Mouse (Mus musculus): ENCODE results near the gene Hamp. TPM values are rescaled to one million over a fixed set of nuclear protein-coding genes. Genes with fewer than 3 reads are reported as not detected.

Hamp gene
- polyA plus RNA-seq, 1 experiment = not detected

GRCm38 (mm10) chr7:30914732-30915131 is 29.1 kb downstream of the Hamp start, which contains the start of gene Mag:
Gene Mag, minus strand, starts transcription at chr7:30914873.
- no peaks in the 10 kb centered on the region for H3K4me1 ChIP-seq (ENCODE audit: control insufficient read depth, insufficient read depth, low read length)
- no peaks in the 10 kb centered on the region for H3K36me3 ChIP-seq (ENCODE audit: control insufficient read depth, insufficient read depth, low read length)
- no peak within 1 kb of the TSS for H3K4me3 ChIP-seq (ENCODE audit: control insufficient read depth, low read depth, low read length)
- no peak within 1 kb of the TSS for H3K27ac ChIP-seq (ENCODE audit: control insufficient read depth, insufficient read depth, low read depth, low read length)
- no peaks in the 10 kb centered on the region for H3K27me3 ChIP-seq (ENCODE audit: control insufficient read depth, insufficient read depth, low read length)
- no peak for TF ChIP-seq POLR2A (IDR thresholded peaks at IDR 0.05; ENCODE audit: control insufficient read depth, low read depth, low read length)
- no peak for TF ChIP-seq CTCF (IDR thresholded peaks at IDR 0.05; ENCODE audit: control insufficient read depth, insufficient read depth, insufficient replicate concordance, low read depth, low read length)

DNA sequence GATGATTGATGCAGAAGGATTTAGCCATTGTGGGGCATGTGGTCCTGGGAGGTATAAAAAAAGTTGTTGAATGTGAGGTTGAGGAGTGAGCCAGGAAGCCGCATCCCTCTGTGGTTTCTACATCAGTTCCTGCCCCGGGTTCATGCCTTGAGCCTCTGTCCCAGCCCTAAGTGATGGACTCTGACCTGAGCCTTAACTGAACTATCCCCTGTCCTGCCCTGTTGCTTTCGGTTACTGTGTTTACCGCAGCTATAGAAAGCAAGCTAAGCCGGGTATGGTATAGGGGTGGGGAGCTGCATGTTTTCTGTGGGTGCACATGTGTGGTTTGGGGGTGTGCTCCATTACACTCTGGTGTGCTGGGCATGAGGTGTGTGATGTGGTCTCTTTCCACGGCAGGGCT is 34.1 kb downstream of the Hamp start:
- H3K4me3 ChIP-seq (ENCODE audit: control insufficient read depth, low read depth, low read length) = no peak overlapping the region; the same call in 1 of the 2 replicates
- TF ChIP-seq CTCF (IDR thresholded peaks at IDR 0.05; ENCODE audit: control insufficient read depth, insufficient read depth, insufficient replicate concordance, low read depth, low read length) = no peak
- no peak for TF ChIP-seq POLR2A (IDR thresholded peaks at IDR 0.05; ENCODE audit: control insufficient read depth, low read depth, low read length)
- no peaks in the 10 kb centered on the region for H3K27me3 ChIP-seq (ENCODE audit: control insufficient read depth, insufficient read depth, low read length)
- no peaks in the 10 kb centered on the region for H3K36me3 ChIP-seq (ENCODE audit: control insufficient read depth, insufficient read depth, low read length)
- no peak overlapping the region for H3K27ac ChIP-seq (ENCODE audit: control insufficient read depth, insufficient read depth, low read depth, low read length)
- peaks cover 17% of the 10 kb centered on the region for H3K4me1 ChIP-seq (ENCODE audit: control insufficient read depth, insufficient read depth, low read length)

- H3K27me3 ChIP-seq (ENCODE audit: control insufficient read depth, insufficient read depth, low read length) = no peaks in the 10 kb centered on the region
- TF ChIP-seq CTCF (IDR thresholded peaks at IDR 0.05; ENCODE audit: control insufficient read depth, insufficient read depth, insufficient replicate concordance, low read depth, low read length) (no peak), POLR2A (IDR thresholded peaks at IDR 0.05; ENCODE audit: control insufficient read depth, low read depth, low read length) (no peak)
- H3K27ac ChIP-seq (ENCODE audit: control insufficient read depth, insufficient read depth, low read depth, low read length) = peak overlapping the region; percentile 32; the same call in 1 of the 2 replicates
- peaks cover 17% of the 10 kb centered on the region for H3K4me1 ChIP-seq (ENCODE audit: control insufficient read depth, insufficient read depth, low read length)
- H3K36me3 ChIP-seq (ENCODE audit: control insufficient read depth, insufficient read depth, low read length) = no peaks in the 10 kb centered on the region
- peak overlapping the region; percentile 85 for H3K4me3 ChIP-seq (ENCODE audit: control insufficient read depth, low read depth, low read length)
Measured at GRCm38 (mm10) chr7:30908992-30909431, 34.8 kb downstream of the Hamp start.

DNA sequence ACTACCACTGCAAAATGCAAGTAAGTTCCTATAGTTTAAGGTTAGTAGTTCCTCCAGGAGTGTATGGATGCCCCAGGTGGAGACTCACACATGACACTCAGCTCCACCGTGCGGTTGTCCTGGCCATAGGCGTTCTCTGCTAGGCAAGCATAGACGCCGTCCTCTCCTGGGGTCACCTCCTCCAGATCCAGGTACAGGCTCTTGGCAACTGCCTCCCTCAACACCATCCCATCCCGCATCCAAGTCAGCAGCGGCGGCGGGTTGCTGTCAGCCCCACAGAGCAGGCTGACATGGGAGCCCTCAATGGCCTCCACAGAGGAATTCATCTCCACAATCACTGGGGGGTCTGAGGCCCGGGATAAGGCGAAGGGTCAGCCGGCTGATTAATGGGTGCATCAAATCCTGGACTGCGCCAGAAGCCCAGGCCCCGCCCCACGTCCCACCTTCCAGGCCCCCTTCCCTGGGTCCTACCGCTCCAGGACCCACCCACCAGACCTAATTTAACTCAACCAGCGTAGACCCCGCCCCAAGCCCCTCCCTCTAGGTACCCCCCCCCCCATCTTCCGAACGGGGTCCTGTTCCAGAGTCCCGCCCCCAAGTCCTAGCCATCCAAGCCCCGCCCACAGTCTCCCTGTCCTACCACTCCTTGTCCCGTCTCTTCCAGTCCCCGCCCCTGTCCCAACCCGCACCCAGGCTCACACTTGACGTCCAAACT is 35.4 kb downstream of the Hamp start:
- no peaks in the 10 kb centered on the region for H3K36me3 ChIP-seq (ENCODE audit: control insufficient read depth, insufficient read depth, low read length)
- H3K27ac ChIP-seq (ENCODE audit: control insufficient read depth, insufficient read depth, low read depth, low read length) = peak overlapping the region; percentile 32; the same call in 1 of the 2 replicates
- H3K4me3 ChIP-seq (ENCODE audit: control insufficient read depth, low read depth, low read length) = peak overlapping the region; percentile 85
- peaks cover 17% of the 10 kb centered on the region for H3K4me1 ChIP-seq (ENCODE audit: control insufficient read depth, insufficient read depth, low read length)
- TF ChIP-seq POLR2A (IDR thresholded peaks at IDR 0.05; ENCODE audit: control insufficient read depth, low read depth, low read length) (no peak), CTCF (IDR thresholded peaks at IDR 0.05; ENCODE audit: control insufficient read depth, insufficient read depth, insufficient replicate concordance, low read depth, low read length) (no peak)
- H3K27me3 ChIP-seq (ENCODE audit: control insufficient read depth, insufficient read depth, low read length) = no peaks in the 10 kb centered on the region

- H3K36me3 ChIP-seq (ENCODE audit: control insufficient read depth, insufficient read depth, low read length) = no peaks in the 10 kb centered on the region
- no peak for TF ChIP-seq POLR2A (IDR thresholded peaks at IDR 0.05; ENCODE audit: control insufficient read depth, low read depth, low read length)
- TF ChIP-seq CTCF (IDR thresholded peaks at IDR 0.05; ENCODE audit: control insufficient read depth, insufficient read depth, insufficient replicate concordance, low read depth, low read length) = peak; percentile 25; the same call in 1 of the 2 replicates
- H3K4me3 ChIP-seq (ENCODE audit: control insufficient read depth, low read depth, low read length) = no peak overlapping the region
- no peak overlapping the region for H3K27ac ChIP-seq (ENCODE audit: control insufficient read depth, insufficient read depth, low read depth, low read length)
- H3K27me3 ChIP-seq (ENCODE audit: control insufficient read depth, insufficient read depth, low read length) = no peaks in the 10 kb centered on the region
- H3K4me1 ChIP-seq (ENCODE audit: control insufficient read depth, insufficient read depth, low read length) = peaks cover 13% of the 10 kb centered on the region
Measured at GRCm38 (mm10) chr7:30904042-30904441, 39.8 kb downstream of the Hamp start.

DNA sequence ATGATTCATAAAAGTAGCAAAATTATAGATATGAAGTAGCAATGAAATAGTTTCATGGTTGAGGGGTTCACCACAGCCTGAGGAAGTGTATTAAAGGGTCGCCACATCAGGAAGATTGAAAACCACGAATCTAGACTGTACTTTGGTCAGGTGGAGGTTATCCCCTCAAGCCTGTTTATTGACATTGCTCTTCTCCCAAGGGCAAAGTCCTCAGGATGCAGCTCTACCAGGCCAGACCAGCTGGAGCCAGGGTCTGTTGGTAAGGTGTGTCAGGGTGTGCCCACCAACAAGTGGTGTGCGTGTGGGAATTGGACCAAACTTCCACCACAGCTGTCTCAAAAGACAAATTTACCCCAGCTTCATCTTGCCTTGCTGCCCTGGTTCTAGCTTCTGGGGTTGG is 48.6 kb downstream of the Hamp start:
- H3K4me1 ChIP-seq (ENCODE audit: control insufficient read depth, insufficient read depth, low read length) = peaks cover 4% of the 10 kb centered on the region; the same call in 1 of the 2 replicates

GRCm38 (mm10) chr7:30892515-30892914 is 51.3 kb downstream of the Hamp start:
- Histone ChIP-seq H3K4me3 (ENCODE audit: control insufficient read depth, low read depth, low read length) (no peak overlapping the region), H3K4me1 (ENCODE audit: control insufficient read depth, insufficient read depth, low read length) (peaks cover 4% of the 10 kb centered on the region; the same call in 1 of the 2 replicates), H3K36me3 (ENCODE audit: control insufficient read depth, insufficient read depth, low read length) (no peaks in the 10 kb centered on the region), H3K27me3 (ENCODE audit: control insufficient read depth, insufficient read depth, low read length) (no peaks in the 10 kb centered on the region), H3K27ac (ENCODE audit: control insufficient read depth, insufficient read depth, low read depth, low read length) (no peak overlapping the region)
- TF ChIP-seq CTCF (IDR thresholded peaks at IDR 0.05; ENCODE audit: control insufficient read depth, insufficient read depth, insufficient replicate concordance, low read depth, low read length) (no peak), POLR2A (IDR thresholded peaks at IDR 0.05; ENCODE audit: control insufficient read depth, low read depth, low read length) (no peak)

More for the DNA sequence above, 48.6 kb downstream of the Hamp start:
- H3K4me3 ChIP-seq (ENCODE audit: control insufficient read depth, low read depth, low read length) = no peak overlapping the region
- H3K36me3 ChIP-seq (ENCODE audit: control insufficient read depth, insufficient read depth, low read length) = no peaks in the 10 kb centered on the region
- TF ChIP-seq CTCF (IDR thresholded peaks at IDR 0.05; ENCODE audit: control insufficient read depth, insufficient read depth, insufficient replicate concordance, low read depth, low read length) (no peak), POLR2A (IDR thresholded peaks at IDR 0.05; ENCODE audit: control insufficient read depth, low read depth, low read length) (no peak)
- no peaks in the 10 kb centered on the region for H3K27me3 ChIP-seq (ENCODE audit: control insufficient read depth, insufficient read depth, low read length)
- no peak overlapping the region for H3K27ac ChIP-seq (ENCODE audit: control insufficient read depth, insufficient read depth, low read depth, low read length)

Other genes starting within 250 kb of the Hamp start
- 88.8 and 103 TPM in 2 replicates for gene 2200002J24Rik, start 245.1 kb downstream of the Hamp start, polyA plus RNA-seq (2012; rRNA removed)
- gene Atp4a, start 231.8 kb downstream of the Hamp start, polyA plus RNA-seq (2012; rRNA removed) = 2.7 TPM in 2 replicates
- 161 and 171 TPM in 2 replicates for gene Tmem147, start 214.5 kb downstream of the Hamp start, polyA plus RNA-seq (2012; rRNA removed)
- 4,298 and 4,420 TPM in 2 replicates for gene Gapdhs, start 200.4 kb downstream of the Hamp start, polyA plus RNA-seq (2012; rRNA removed)
- gene Sbsn, start 192.6 kb downstream of the Hamp start, polyA plus RNA-seq (2012; rRNA removed) = 4.6 and 4.7 TPM in 2 replicates
- 7.1 and 9.2 TPM in 2 replicates for gene Dmkn, start 180.3 kb downstream of the Hamp start, polyA plus RNA-seq (2012; rRNA removed)
- 0.41 TPM in 1 of 2 replicates, not detected in the other for gene Krtdap, start 156.1 kb downstream of the Hamp start, polyA plus RNA-seq (2012; rRNA removed)
- 0.09 and 0.14 TPM in 2 replicates for gene Ffar2, start 120.3 kb downstream of the Hamp start, polyA plus RNA-seq (2012; rRNA removed)
- not detected in 2 replicates for gene Ffar3, start 87.9 kb downstream of the Hamp start, polyA plus RNA-seq (2012; rRNA removed)
- 0.55 and 0.62 TPM in 2 replicates for gene Ffar1, start 82.5 kb downstream of the Hamp start, polyA plus RNA-seq (2012; rRNA removed)
- gene Cd22, start 63.7 kb downstream of the Hamp start, polyA plus RNA-seq (2012; rRNA removed) = 0.08 and 0.41 TPM in 2 replicates
- gene Mag, start 29.2 kb downstream of the Hamp start, polyA plus RNA-seq (2012; rRNA removed) = 18.2 and 21.3 TPM in 2 replicates
- 0.38 and 1.5 TPM in 2 replicates for gene Hamp2, start 19.4 kb downstream of the Hamp start, polyA plus RNA-seq (2012; rRNA removed)
- 27.0 and 31.3 TPM in 2 replicates for gene Usf2, start 12.8 kb upstream of the Hamp start, polyA plus RNA-seq (2012; rRNA removed)
- gene Lsr, start 29.4 kb upstream of the Hamp start, polyA plus RNA-seq (2012; rRNA removed) = 24.4 and 30.2 TPM in 2 replicates
- 524 and 525 TPM in 2 replicates for gene Fam187b, start 29.8 kb upstream of the Hamp start, polyA plus RNA-seq (2012; rRNA removed)
- 8.3 and 12.1 TPM in 2 replicates for gene Fxyd5, start 98.4 kb upstream of the Hamp start, polyA plus RNA-seq (2012; rRNA removed)
- gene Fxyd7, start 107.4 kb upstream of the Hamp start, polyA plus RNA-seq (2012; rRNA removed) = 1.3 and 1.6 TPM in 2 replicates
- 94.7 and 104 TPM in 2 replicates for gene Fxyd1, start 113.2 kb upstream of the Hamp start, polyA plus RNA-seq (2012; rRNA removed)
- 2.0 TPM in 2 replicates for gene Lgi4, start 115.3 kb upstream of the Hamp start, polyA plus RNA-seq (2012; rRNA removed)
- 0.64 and 6.4 TPM in 2 replicates for gene Fxyd3, start 132.7 kb upstream of the Hamp start, polyA plus RNA-seq (2012; rRNA removed)
- 0.73 and 2.1 TPM in 2 replicates for gene Hpn, start 171.3 kb upstream of the Hamp start, polyA plus RNA-seq (2012; rRNA removed)
- 1.4 and 1.8 TPM in 2 replicates for gene Scn1b, start 183.0 kb upstream of the Hamp start, polyA plus RNA-seq (2012; rRNA removed)
- 35.1 and 35.3 TPM in 2 replicates for gene Gramd1a, start 211.9 kb upstream of the Hamp start, polyA plus RNA-seq (2012; rRNA removed)